Mouse (Mus musculus): ENCODE results near the gene Ell.

GRCm38 (mm10) chr8:70596775-70597416 is 57.6 kb downstream of the Ell start:
- TF ChIP-seq CTCF (IDR thresholded peaks at IDR 0.05; ENCODE audit: extremely low read depth, insufficient read length, insufficient replicate concordance, low read depth, low read length) (no peak), POLR2A (IDR thresholded peaks at IDR 0.05; ENCODE audit: low read depth, low read length) (no peak)

All from small intestine, adult 2 months (tissue).